8 mouse cellular contexts compared by ENCODE assay signal in genomic region chr5:29434872-29435358, GRCm38 (mm10). TPM values are rescaled to one million over a fixed set of nuclear protein-coding genes. Genes with fewer than 3 reads are reported as not detected.
DNase-seq lines count a peak whose midpoint lies in the region; ATAC-seq and TF ChIP-seq lines count a peak whose summit lies in the region.

No protein-coding gene starts in this region.

- H3K9me3 ChIP-seq in heart, postnatal 0 days (replicated peaks; ENCODE audit: control insufficient read depth, low read length): no peaks in the 10 kb centered on the region
- H3K9me3 ChIP-seq in megakaryocyte, embryonic 14.5 days: no peaks in the 10 kb centered on the region
- H3K9me3 ChIP-seq in stomach, embryonic 14.5 days (ENCODE audit: control insufficient read depth, low read depth, low read length): no peaks in the 10 kb centered on the region

- peaks cover 36% of the 10 kb centered on the region for H3K36me3 ChIP-seq in heart, postnatal 0 days (replicated peaks; ENCODE audit: control insufficient read depth, insufficient read depth, low read length)
- H3K36me3 ChIP-seq in megakaryocyte, embryonic 14.5 days (replicated peaks; ENCODE audit: low read length): peaks cover 39% of the 10 kb centered on the region
- H3K36me3 ChIP-seq in stomach, embryonic 14.5 days (ENCODE audit: control insufficient read depth, insufficient read depth, low read length): peaks cover 27% of the 10 kb centered on the region; the same call in 1 of the 2 replicates

- under 1% methylated on average over 46 of the region's 48 CpGs for WGBS in heart, postnatal 0 days
- WGBS in stomach, embryonic 14.5 days: under 1% methylated on average over 48 of the region's 48 CpGs

- no peak for TF ChIP-seq CTCF in left cerebral cortex, adult 2 months (IDR thresholded peaks at IDR 0.05)
- TF ChIP-seq CTCF in heart, postnatal 0 days (IDR thresholded peaks at IDR 0.05; ENCODE audit: low read depth): no peak

- DNase-seq in left cerebral cortex, adult 2 months (ENCODE audit: extremely low spot score in 1 of 2, low spot score in 2 of 2): peak; percentile 14 to 39
- DNase-seq in left cerebral cortex, adult 8-10 months (ENCODE audit: low spot score in 2 of 2): no peak
- peak; percentile 37 for DNase-seq in T-cell, adult 2 months (ENCODE audit: low spot score)
- DNase-seq in heart, postnatal 0 days (ENCODE audit: low spot score): peak; percentile 25
- peak; percentile 24 for DNase-seq in left cerebral cortex, postnatal 4 days

- H3K4me1 ChIP-seq in heart, postnatal 0 days (ENCODE audit: control insufficient read depth, insufficient read depth): peaks cover 17% of the 10 kb centered on the region
- peaks cover 43% of the 10 kb centered on the region for H3K4me1 ChIP-seq in megakaryocyte, embryonic 14.5 days
- peaks cover 17% of the 10 kb centered on the region for H3K4me1 ChIP-seq in stomach, embryonic 14.5 days (ENCODE audit: control insufficient read depth, insufficient read depth, low read length)

- peak overlapping the region; percentile 92 for H3K4me2 ChIP-seq in heart, postnatal 0 days (ENCODE audit: low read depth, low read length)
- peak overlapping the region; percentile 91 for H3K4me2 ChIP-seq in stomach, embryonic 14.5 days (replicated peaks; ENCODE audit: low read depth, low read length)

- intact Hi-C loops in left cerebral cortex, adult 2 months (cut with DNase I): loop anchor here (2.0 kb wide), 1 partner anchor 134 kb away; the partner anchor contains the start of gene Ube3c
- intact Hi-C loops in left cerebral cortex, postnatal 4 days (cut with DNase I): no loop called here

- TF ChIP-seq EP300 in heart, postnatal 0 days (IDR thresholded peaks at IDR 0.05; ENCODE audit: low read depth): no peak

- peak overlapping the region; percentile 73 for H3K9ac ChIP-seq in heart, postnatal 0 days (replicated peaks; ENCODE audit: low read depth, low read length)
- peak overlapping the region; percentile 85 for H3K9ac ChIP-seq in stomach, embryonic 14.5 days (replicated peaks; ENCODE audit: low read depth, low read length)

- peak; percentile 73 for ATAC-seq in erythroblast, adult 5-6 weeks (replicated peaks; ENCODE audit: low FRiP score, poor library complexity, severe bottlenecking)
- peak; percentile 70 for ATAC-seq in heart, postnatal 0 days (ENCODE audit: insufficient read depth, low read depth)
- ATAC-seq in stomach, embryonic 14.5 days (ENCODE audit: insufficient number of reproducible peaks, insufficient read depth, low FRiP score, low read depth): peak; percentile 35; the same call in 1 of the 2 replicates

- peak overlapping the region; percentile 98 for H3K4me3 ChIP-seq in left cerebral cortex, adult 2 months
- H3K4me3 ChIP-seq in heart, postnatal 0 days (ENCODE audit: low read depth, low read length): peak overlapping the region; percentile 87
- peak overlapping the region; percentile 97 for H3K4me3 ChIP-seq in megakaryocyte, embryonic 14.5 days (replicated peaks)
- peak overlapping the region; percentile 92 for H3K4me3 ChIP-seq in stomach, embryonic 14.5 days (ENCODE audit: low read depth, low read length)

- H3K27me3 ChIP-seq in heart, postnatal 0 days (ENCODE audit: control insufficient read depth, insufficient read depth, low read length): no peaks in the 10 kb centered on the region
- H3K27me3 ChIP-seq in megakaryocyte, embryonic 14.5 days (replicated peaks): peaks cover 17% of the 10 kb centered on the region
- no peaks in the 10 kb centered on the region for H3K27me3 ChIP-seq in stomach, embryonic 14.5 days (ENCODE audit: control insufficient read depth, insufficient read depth, low read length)

- H3K27ac ChIP-seq in left cerebral cortex, adult 2 months: peak overlapping the region; percentile 69
- H3K27ac ChIP-seq in heart, postnatal 0 days (ENCODE audit: low read depth): peak overlapping the region; percentile 83
- peak overlapping the region; percentile 59; the same call in 1 of the 2 replicates for H3K27ac ChIP-seq in stomach, embryonic 14.5 days (ENCODE audit: low read length)

RNA-seq across cellular contexts. Expression of gene Nom1, which starts 0.5 kb away (rescaled TPM):
- total RNA-seq in left cerebral cortex, adult 2 months (2021): 10 to 100 TPM; 19.9 to 25.4 TPM
- 10 to 100 TPM; 25.1 to 28.9 (median 26.8) TPM for total RNA-seq in left cerebral cortex, adult 8-10 months (2022)
- 0.77 and 5.2 TPM in 2 replicates for total RNA-seq in erythroblast, adult 5-6 weeks (2015; ENCODE audit: low replicate concordance)
- total RNA-seq in erythroblast, adult 5-6 weeks (2017; ENCODE audit: low replicate concordance): 3.0 and 7.2 TPM in 2 replicates
- total RNA-seq in heart, postnatal 0 days (2014; rRNA removed; ENCODE audit: low replicate concordance): 3.0 and 19.9 TPM in 2 replicates
- 11.0 and 12.4 TPM in 2 replicates for polyA plus RNA-seq in heart, postnatal 0 days (2015; fragmentation: Nextera tagmentation; extraction: Ambion mirVana)
- total RNA-seq in left cerebral cortex, postnatal 4 days (2021): 10 to 100 TPM; 21.9 to 22.4 TPM
- 3.1 and 3.7 TPM in 2 replicates for polyA plus RNA-seq in megakaryocyte, embryonic 14.5 days (2012; ENCODE audit: insufficient read depth, low replicate concordance)
- 19.0 and 23.4 TPM in 2 replicates for polyA plus RNA-seq in stomach, embryonic 14.5 days (2014; fragmentation: Nextera tagmentation; extraction: Ambion mirVana)

RNA-seq across cellular contexts. Expression of gene Mnx1, which starts 43.4 kb away (rescaled TPM):
- total RNA-seq in left cerebral cortex, adult 2 months (2021): not detected
- not detected for total RNA-seq in left cerebral cortex, adult 8-10 months (2022)
- not detected in 2 replicates for total RNA-seq in erythroblast, adult 5-6 weeks (2015; ENCODE audit: low replicate concordance)
- not detected in 2 replicates for total RNA-seq in erythroblast, adult 5-6 weeks (2017; ENCODE audit: low replicate concordance)
- total RNA-seq in heart, postnatal 0 days (2014; rRNA removed; ENCODE audit: low replicate concordance): not detected in 2 replicates
- not detected in 2 replicates for polyA plus RNA-seq in heart, postnatal 0 days (2015; fragmentation: Nextera tagmentation; extraction: Ambion mirVana)
- not detected for total RNA-seq in left cerebral cortex, postnatal 4 days (2021)
- not detected in 2 replicates for polyA plus RNA-seq in megakaryocyte, embryonic 14.5 days (2012; ENCODE audit: insufficient read depth, low replicate concordance)
- polyA plus RNA-seq in stomach, embryonic 14.5 days (2014; fragmentation: Nextera tagmentation; extraction: Ambion mirVana): 3.0 and 4.8 TPM in 2 replicates

RNA-seq across cellular contexts. Expression of gene Lmbr1, which starts 56.7 kb away (rescaled TPM):
- total RNA-seq in left cerebral cortex, adult 2 months (2021): 10 to 100 TPM; 28.5 to 29.6 TPM
- 10 to 100 TPM; 28.6 to 37.1 (median 32.1) TPM for total RNA-seq in left cerebral cortex, adult 8-10 months (2022)
- total RNA-seq in erythroblast, adult 5-6 weeks (2015; ENCODE audit: low replicate concordance): 0.58 TPM in 1 of 2 replicates, not detected in the other
- total RNA-seq in erythroblast, adult 5-6 weeks (2017; ENCODE audit: low replicate concordance): 0.70 and 2.1 TPM in 2 replicates
- 18.2 and 28.4 TPM in 2 replicates for total RNA-seq in heart, postnatal 0 days (2014; rRNA removed; ENCODE audit: low replicate concordance)
- 16.9 and 17.3 TPM in 2 replicates for polyA plus RNA-seq in heart, postnatal 0 days (2015; fragmentation: Nextera tagmentation; extraction: Ambion mirVana)
- total RNA-seq in left cerebral cortex, postnatal 4 days (2021): 10 to 100 TPM; 38.6 to 41.3 TPM
- 0.41 TPM in 1 of 2 replicates, not detected in the other for polyA plus RNA-seq in megakaryocyte, embryonic 14.5 days (2012; ENCODE audit: insufficient read depth, low replicate concordance)
- 12.9 and 14.2 TPM in 2 replicates for polyA plus RNA-seq in stomach, embryonic 14.5 days (2014; fragmentation: Nextera tagmentation; extraction: Ambion mirVana)

Comparison
In these comparisons a context has a peak if more than half of its experiments do, and no peak if none do; other contexts are left out.
1. DNase-seq: peak in left cerebral cortex, adult 2 months (2 of 2), T-cell, adult 2 months (single experiment), heart, postnatal 0 days (single experiment) and left cerebral cortex, postnatal 4 days (single experiment); none in left cerebral cortex, adult 8-10 months (0 of 2).
2. Peak in every context shown above with its lines, with median percentiles within 50 percentile points of each other: H3K27ac ChIP-seq, H3K4me3 ChIP-seq and ATAC-seq.